Mouse (Mus musculus) thymus, postnatal 10 days (tissue): Measurements from ENCODE around the gene Gm20518.

Experiments used
- DNase-seq, 2 experiments: peaks; one replicate each; pipeline ENCODE4 v3.0.0; 2021; ENCODE audit warnings: low spot score in 2 of 2

Gm20518 gene

GRCm38 (mm10) chr16:17806581-17807191 is 84.8 kb downstream of the Gm20518 start:
- peak in 1 of 2 experiments; percentile 29 for DNase-seq

GRCm38 (mm10) chr16:17804982-17805381 is 86.5 kb downstream of the Gm20518 start:
- DNase-seq = no peak

DNA sequence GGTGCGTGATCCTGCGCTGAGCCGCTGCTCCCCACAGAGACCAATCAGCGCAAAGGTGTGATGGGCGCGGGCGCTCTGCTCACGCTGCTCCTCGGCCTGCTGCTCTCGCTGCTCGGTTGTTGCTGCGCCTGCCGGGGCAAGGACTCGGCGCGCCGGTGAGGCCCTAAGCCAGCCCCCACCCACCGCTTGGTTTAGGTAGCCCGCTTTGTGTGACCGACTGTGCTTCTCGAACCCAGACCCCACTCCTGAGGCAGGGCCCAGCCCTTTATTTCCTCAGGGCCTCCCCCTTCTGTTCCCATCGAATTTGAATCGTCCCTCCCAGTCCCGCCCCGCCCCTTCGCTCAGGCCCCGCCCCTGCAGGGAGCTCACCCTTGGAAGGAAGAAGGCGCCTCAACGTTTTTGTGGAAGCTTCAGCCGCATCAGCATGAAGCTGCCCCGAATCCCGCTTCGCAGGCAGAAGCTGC is 87.0 kb downstream of the Gm20518 start:
- DNase-seq = peak in 1 of 2 experiments; percentile 18

DNA sequence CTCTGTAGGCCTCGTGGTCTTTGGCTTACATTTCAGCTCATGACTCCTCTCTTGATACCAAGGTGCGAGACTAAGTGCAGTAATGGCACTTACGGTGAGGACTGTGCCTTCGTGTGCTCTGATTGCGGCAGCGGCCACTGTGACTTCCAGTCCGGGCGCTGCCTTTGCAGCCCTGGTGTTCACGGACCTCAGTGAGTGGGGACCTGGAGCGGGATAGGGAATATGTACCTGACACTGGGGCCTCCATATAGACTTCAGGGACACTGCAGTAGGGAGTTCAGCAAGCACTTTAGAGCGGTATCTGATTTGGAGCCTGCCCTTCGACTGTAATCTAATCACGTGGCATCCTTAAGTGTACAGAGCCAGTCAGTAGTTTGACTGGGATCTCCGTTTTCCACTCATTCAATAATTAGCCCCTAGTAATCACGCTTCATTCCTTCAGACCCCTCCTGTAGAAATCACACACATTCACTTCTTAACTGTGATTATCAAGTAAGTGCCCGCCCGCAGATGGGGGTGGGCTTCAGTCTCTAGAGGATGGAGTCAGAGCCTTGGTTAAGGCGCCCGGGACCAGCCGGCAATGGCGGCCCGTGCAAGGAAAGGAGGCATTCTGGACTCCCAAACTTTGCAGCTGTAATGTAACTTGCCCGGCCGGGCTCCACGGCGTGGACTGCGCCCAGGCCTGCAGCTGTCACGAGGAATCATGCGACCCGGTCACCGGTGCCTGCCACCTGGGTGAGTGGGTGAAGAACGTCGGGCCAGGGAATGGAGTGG is 87.6 kb downstream of the Gm20518 start:
- DNase-seq = no peak

DNA sequence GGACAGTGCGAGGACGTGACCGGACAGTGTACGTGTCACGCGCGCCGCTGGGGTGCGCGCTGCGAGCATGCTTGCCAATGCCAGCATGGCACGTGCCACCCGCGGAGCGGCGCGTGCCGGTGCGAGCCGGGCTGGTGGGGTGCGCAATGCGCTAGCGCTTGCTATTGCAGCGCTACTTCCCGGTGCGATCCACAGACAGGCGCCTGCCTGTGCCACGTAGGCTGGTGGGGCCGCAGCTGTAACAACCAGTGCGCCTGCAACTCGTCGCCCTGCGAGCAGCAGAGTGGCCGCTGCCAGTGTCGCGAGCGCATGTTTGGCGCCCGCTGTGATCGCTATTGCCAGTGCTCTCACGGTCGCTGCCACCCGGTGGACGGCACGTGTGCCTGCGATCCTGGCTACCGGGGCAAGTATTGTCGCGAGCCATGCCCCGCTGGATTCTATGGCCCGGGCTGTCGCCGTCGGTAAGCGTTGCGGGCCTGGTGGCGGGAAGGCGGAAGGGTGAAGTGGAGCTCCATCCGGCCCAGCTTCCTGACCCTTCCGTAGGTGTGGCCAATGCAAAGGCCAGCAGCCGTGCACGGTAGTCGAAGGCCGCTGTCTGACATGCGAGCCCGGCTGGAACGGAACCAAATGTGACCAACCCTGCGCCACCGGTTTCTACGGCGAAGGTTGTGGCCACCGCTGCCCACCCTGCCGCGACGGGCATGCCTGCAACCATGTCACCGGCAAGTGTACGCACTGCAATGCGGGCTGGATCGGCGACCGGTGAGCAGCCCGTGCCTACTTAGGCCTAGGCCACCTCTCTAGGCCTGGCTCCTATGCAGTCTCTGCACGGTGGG is 88.4 kb downstream of the Gm20518 start:
- DNase-seq = no peak

DNA sequence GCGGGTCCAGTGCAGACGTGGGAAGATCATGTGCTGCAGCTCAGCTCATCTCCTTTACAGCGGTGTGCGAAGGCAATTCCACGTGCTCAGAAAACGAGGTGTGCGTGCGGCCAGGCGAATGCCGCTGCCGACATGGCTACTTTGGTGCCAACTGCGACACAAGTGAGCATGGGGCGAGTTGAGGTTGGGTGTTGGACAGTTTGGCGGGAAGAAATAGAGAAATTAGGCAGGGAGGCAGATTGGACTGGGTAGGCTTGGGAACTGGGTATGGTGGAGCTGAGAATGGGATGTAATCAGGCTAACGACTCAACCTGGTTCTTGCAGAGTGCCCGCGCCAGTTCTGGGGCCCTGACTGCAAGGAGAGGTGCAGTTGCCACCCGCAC is 89.0 kb downstream of the Gm20518 start:
- no peak for DNase-seq

DNA sequence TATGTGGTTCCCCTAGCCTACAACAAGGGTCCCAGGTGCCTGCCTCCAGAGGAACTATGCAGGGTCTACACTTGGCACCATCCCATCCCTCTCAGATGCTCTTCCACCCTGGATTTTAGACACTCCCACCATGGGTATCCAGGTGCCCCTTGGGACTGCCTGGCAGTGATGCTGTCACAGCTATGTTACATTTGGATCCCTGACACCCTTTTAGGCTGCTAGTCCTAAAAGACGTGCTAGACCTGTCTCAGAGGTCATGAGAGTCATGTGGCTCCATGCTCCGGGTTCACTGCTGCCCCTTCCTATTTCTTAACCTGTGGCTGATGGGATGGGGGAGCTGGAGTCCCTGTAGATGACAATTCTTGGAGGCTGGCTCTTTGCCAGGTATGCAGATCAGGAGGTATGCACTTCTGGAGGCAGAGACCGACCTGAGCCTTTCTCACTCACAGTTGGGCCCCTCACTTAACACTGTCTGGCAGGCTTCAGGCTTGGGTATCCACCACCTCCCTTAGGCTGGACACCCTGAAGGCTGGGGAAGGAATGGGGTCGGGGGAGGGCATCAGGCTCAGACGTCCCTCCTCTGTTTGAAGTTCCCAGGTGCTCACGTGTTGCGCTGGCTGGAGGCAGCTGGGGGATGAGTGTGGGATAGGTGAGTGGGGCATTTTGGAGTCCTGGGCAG is 89.6 kb downstream of the Gm20518 start:
- DNase-seq = no peak

- DNase-seq = no peak
Observed at GRCm38 (mm10) chr16:17799584-17799983, 91.9 kb downstream of the Gm20518 start.

DNA sequence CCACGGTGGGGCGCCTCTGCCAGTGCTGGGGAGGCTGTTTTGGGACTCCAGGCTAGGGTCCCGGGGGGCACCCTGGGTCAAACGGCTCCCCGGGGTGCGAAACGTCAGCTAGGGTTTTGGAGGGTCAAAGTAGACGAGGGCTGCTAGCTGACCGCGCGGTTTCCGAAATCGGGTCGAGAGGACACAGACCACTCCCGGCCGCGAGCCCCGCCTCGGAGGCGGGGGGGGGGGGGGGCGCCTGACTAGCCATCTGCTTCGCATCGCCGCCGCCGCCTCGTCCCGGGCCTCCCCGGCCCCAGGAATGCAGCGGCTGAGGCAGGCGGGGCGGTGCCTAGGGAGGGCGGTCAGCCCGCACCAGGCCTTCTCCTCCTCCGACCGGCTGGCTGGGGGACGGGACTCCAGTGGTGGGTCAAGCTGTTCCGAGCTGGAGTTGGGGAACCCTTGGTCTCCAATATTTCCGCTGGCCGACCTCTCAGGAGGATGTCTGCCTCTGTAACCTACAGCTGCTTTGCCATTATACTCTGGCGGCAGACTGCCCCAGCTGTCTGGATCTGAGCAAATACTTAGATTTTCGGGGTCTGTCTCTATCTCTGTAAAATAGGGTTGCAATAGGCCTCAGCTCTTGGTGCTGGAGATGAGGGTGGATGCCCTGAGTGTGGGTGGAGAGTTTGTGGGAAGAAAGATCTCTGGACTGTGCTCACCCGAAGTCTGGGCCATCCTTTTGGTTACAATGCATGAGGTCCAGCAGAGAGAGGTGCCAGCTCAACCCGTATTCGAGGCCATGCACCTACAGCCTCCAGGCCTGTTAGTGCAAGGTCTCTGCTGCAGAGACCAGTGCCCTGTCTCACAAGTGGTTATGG is 92.9 kb downstream of the Gm20518 start:
- DNase-seq = no peak

GRCm38 (mm10) chr16:17797812-17798311 is 93.6 kb downstream of the Gm20518 start:
- no peak for DNase-seq

DNA sequence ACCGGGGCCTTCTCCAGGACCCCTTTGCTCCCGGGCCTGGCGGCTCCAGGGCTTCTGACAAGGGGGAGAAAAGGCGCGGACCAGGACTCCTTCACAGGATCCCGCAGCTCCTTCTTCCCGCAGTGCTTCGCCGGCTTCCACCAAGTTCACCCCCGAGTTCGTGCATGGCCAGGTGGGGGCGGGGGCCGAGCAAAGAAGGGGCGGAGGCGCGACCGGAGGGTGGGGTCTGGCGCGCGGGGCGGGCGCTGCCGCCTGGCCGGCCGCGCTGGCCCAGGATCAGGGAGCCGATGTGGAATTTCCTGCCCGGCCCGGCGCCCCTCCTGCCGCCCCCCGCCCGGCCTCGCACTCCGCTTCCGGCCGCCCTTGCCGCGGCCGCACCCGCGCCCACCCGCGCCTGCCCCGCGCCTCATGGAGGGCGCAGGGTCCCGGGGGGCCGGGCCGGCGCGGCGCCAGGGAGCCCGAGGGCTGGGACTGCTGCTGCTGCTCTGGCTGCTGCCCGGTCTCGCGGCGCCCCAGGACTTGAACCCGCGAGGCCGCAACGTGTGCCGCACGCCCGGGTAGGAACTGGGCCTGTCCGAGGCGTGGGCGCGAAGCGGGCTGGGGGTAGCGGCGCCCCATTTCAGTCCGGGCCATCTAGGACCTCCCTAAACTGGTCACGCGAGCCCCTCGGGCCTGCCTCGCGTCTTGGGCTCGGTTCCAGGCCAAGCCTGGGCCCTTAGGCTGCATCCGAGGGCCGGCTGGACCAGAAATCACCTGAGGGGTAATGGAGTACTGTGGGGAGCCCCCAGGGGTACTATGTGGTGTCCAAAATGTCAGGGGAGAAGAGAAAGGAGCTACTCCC is 94.3 kb downstream of the Gm20518 start, which contains the start of gene Scarf2:
Gene Scarf2, plus strand, starts transcription at position 312 of the 841 bp plus-strand sequence.
- no peak for DNase-seq

- no peak for DNase-seq
Observed at GRCm38 (mm10) chr16:17796519-17796918, 95.0 kb downstream of the Gm20518 start.

DNA sequence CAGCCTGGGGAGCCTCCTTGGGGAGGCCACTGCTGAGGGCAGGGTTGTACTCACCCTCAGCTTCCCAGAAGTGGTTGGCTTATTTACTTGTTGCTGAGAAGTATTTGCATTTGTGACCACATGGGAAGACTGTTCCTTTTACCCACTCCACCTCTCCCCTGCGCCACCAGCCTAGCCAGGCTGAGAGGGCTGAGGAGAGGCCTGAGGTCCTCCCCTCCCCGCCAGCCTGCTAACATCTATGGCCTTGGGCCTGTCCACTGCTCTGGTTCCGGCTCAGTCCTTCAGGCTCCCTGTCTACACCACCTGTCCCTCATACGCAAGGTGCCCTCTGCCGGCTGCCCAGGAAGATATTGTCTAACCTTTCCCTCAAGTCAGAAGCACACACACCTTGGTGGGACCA is 95.8 kb downstream of the Gm20518 start:
- no peak for DNase-seq

DNA sequence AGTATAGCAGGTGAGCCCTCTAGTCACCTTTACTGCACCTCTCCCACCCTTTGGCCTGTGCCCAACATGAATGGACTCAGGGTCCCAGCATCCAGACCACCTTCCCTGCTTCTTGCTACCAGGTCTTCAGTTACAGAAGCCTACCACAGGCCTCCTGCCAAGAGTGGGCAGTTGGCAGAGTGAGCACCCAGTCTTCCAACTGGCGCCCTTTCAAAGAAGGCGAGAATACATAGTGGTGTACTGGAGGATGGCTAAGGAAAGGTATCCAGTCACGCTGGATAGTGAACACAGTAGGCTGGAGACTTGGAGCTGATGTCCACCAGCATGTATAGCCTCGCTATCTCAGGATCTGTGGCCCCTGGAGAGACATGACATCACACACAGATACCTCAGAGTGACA is 97.4 kb downstream of the Gm20518 start:
- no peak for DNase-seq

GRCm38 (mm10) chr16:17792728-17793127 is 98.7 kb downstream of the Gm20518 start:
- no peak for DNase-seq

DNA sequence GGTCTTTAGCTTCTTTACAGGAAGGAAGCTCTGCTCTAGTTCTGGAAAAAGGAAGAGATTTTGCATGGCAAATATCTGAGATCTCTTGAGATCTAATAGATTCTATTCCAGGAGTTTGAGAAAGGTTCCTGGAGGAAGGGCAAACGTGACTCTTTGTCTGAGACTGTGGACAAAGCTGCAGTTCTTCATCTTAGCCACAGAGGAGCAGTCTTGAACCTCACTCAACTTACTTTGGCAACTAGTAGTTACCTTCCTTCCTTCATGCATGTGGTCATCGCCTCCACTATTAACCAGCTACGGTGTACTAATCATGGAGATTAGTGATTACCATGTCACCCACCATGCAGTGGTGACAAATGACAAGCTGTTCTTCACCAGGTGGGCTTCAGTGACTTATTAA is 106.1 kb downstream of the Gm20518 start:
- DNase-seq = no peak
